Mouse (Mus musculus) embryonic fibroblast, embryonic 13.5 days (primary cell): ENCODE results near the gene Stx16.

Experiments used
- CTCF ChIP-seq: IDR thresholded peaks from 2 replicates; pipeline ENCODE4 v1.5.1; 2011; ENCODE audit warnings: mild to moderate bottlenecking, control low read depth, low read length, moderate library complexity, borderline replicate concordance; ENCODE audit not compliant: insufficient read depth
- POLR2A ChIP-seq: IDR thresholded peaks from 2 replicates; pipeline ENCODE4 v1.6.1; 2011; ENCODE audit warnings: low read depth, mild to moderate bottlenecking, control low read depth, low read length, moderate library complexity

DNA sequence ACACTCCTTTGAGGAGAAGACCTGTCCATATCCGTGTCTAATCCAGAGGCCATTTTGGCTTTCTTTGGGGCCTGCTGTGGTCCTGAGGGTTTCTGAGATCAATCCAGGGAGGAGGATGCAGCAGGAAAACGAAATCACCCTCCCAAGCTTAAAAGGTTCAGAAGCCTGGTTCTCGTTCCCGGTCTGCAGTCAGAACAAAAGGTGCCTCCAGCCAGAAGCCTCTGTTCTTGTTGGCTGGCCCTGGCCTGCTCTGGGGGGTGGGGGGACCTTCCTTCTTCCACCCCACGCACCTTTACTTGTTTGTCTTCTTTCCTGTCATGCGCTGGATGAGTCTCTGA lies 51.2 kb downstream of the Stx16 start:
- TF ChIP-seq CTCF (no peak), POLR2A (no peak)
